Mouse (Mus musculus): Measurements from ENCODE around the gene Rab6b.

DNA sequence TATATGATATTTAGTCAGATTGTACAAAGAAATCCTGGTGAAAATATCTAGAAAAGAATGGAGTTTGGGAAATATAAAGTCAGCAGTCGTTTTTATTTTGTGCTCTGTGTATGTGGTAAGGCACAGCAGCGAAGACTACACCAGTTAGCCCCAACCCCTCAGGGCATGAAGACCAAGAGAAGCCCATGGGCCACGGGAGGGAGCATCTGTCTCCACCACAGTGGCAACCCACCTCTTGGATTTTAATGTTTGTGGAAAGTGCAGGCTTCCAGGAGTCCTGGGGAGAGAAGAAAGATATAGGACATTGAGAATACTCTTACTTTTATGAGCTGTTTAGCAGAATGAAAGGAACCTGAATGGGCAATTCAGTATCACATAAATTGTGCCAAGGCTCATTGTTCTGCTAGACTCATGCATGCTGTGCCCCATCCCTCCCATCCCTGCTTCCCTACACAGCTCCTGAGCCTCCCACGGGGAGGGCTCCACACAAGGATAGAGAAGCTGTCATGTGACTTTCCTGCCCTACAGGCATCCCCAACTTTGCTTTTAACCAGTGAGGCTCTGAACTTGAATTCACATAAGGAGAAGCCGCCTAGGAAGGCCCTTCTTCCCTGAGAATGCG is 97.3 kb downstream of the Rab6b start:
- TF ChIP-seq MAX (IDR thresholded peaks at IDR 0.05) (no peak), CTCF (IDR thresholded peaks at IDR 0.05; ENCODE audit: control insufficient read depth, insufficient read depth, insufficient read length) (no peak)

All from C2C12 (cell line).